Mouse (Mus musculus) liver, adult (tissue): ENCODE data around the gene Art1.

Experiments
- GATA4 ChIP-seq: IDR thresholded peaks from 2 replicates; pipeline ENCODE4 v1.6.1; 2014; ENCODE audit warnings: mild to moderate bottlenecking, low read length; ENCODE audit not compliant: insufficient replicate concordance

The Art1 gene

DNA sequence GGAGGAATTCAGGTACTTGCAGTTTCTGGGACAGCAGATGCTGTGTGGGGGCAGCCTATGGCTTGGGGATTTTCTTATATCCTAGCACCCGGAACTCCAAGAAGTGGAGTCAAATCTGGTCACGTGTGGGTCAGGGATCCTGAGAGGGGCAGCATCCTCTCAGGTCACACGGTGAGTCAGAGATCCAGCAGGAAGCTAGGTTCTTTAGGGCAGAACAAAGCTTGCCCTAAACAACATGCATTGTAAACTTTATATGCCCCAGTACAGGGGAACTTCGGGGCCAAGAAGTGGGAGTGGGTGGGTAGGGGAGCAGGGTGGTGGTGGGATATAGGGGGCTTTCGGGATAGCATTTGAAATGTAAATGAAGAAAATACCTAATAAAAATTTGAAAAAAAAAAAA, 675 bp upstream of the Art1 start:
- TF ChIP-seq GATA4 = no peak

DNA sequence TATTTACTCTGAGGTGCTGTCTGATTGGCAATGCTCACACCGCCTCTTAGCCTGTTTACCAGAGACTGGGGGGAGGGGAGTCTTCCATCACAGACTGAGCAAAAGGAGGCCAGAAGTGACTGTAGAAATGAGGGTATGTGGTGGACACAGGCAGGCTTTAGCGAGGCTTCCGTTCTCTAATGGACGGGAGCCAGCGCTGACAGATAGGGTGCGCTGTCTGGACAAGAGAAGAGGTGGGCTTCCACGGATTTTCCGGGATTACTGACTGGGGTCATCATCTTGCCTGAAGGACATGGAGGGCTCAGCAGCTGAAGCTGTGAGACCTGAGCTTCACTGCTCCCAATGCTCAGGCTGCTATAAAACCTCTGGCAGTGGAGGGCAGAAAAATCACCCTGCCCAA, 698 bp downstream of the Art1 start:
- no peak for TF ChIP-seq GATA4

DNA sequence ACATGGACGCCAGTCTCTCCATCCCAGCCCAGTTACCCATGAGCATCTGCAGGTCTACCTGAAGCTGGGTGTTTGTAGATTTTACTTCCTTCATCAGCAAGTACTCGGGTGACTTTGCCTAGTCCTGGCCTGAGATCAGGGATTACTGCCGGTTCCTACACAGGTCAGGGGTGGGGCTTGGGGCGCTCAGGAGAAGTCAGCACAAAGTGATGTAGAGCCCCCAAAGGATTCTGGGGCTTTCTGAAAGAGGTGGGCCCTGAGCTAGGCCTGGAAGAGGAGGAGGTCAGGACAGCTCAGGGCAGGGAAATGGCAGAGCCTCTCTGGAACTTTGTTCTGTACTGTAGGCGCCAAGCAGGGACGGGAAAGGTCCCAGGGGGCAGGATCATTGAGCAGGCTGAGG, 1.2 kb downstream of the Art1 start:
- TF ChIP-seq GATA4 = no peak

DNA sequence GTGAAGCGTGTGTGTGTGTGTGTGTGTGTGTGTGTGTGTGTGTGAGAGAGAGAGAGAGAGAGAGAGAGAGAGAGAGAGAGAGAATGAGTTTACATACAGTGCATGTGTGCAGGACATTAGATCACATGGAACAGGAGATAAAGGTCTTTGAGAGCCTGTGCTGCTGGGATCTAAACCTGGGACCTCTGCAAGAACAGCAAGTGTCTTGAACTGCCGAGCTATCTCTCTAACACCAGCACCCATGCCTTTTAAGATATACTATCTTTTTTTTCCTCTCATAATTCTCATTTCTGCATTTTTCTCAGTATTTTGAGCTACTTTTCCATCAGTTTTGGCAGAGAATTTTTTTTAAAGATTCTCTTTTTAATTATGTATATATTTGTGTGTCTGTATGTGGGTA, 2.0 kb downstream of the Art1 start:
- TF ChIP-seq GATA4 = no peak

DNA sequence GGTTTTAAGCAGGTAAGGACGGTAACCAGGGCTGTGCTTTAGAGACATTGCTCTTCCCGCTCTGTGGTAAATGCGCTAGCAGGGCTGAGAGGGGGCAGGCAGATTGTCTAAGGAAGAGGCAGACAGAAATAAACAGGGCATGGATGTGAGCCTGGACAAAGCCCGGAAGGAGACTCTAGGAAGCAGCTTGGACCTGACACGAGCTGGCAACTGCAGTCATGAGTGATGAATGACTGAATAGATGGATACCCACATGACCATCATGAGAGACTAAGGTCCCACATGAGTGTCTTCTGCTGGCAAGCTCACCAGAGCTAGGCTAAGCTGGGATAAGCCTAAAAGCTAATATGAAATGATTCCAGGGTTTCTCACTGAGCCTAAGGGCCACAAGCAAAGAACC, 2.6 kb downstream of the Art1 start:
- TF ChIP-seq GATA4 = no peak

DNA sequence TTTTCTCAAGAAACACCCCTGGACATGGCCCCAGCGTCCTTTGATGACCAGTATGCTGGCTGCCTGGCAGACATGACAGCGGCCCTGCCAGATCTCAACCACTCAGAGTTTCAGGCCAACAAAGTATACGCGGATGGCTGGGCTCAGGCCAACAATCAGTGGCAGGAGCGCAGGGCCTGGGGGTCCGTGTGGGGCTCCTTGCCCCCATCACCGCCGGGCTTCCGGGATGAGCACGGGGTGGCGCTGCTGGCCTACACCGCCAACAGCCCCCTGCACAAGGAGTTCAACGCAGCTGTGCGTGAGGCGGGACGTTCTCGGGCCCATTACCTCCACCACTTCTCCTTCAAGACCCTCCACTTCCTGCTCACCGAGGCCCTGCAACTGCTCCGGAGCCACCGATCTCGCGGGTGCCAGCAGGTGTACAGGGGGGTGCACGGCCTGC, 5.2 kb downstream of the Art1 start:
- TF ChIP-seq GATA4 = no peak

DNA sequence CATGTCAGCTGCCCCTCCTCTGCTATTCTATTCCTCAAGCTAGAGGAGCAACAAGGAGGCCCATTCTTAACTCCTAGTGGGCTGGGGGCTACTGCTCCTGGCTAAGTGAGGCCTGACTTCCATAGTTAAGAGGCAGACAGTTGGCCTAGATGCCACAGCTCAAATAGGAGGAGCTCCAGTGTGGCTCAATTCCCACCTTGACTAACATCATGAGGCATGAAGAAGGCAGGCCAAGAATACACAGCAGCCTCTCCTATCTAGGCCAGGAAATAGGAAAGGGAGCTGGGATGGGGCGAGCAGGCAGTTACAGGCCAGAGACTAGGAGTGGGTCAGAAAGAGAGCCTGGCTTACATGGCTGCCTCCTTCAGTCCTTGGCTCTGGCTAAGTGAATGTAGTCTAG, 6.7 kb downstream of the Art1 start:
- no peak for TF ChIP-seq GATA4

DNA sequence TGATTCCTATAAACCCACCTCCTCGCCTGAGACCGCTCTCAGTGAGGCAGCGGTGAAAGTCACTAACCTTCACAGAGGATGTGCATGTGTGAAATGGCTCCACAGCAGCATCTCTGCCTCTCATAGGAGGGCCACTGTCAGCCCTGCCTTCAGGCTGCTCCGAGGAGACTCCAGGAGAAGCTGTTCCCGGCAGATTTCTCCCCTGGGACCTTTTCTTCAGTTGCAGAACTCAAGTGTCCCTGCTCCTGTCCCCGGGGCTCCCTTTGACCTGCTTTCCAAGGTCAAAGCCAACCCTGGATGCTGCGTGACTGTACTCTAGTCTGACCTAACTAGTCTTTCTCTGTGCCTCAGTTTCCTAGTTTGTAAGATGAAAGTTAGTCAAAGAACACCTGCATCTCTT, 7.6 kb downstream of the Art1 start, which contains the start of gene Art5:
Gene Art5, minus strand, starts transcription at position 319 of the 400 bp plus-strand sequence.
- TF ChIP-seq GATA4 = no peak

DNA sequence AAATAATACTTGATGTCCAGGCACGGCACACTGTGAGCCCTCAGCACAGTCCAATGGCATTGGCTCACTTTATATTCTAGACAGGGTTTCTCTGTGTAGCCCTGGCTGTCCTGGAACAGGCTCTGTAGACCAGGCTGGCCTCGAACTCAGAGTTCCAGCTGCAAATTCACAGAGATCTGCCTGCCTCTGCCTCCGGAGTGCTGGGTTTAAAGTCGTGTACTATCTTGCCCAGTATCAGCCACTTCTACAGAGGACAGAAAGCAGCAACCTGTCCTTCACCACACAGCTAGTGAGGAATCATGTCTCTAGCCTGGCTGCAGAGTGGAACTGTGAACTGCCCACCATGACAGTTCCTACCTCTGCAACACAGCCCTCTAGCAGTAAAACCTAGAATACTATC, 8.2 kb downstream of the Art1 start:
- TF ChIP-seq GATA4 = no peak

DNA sequence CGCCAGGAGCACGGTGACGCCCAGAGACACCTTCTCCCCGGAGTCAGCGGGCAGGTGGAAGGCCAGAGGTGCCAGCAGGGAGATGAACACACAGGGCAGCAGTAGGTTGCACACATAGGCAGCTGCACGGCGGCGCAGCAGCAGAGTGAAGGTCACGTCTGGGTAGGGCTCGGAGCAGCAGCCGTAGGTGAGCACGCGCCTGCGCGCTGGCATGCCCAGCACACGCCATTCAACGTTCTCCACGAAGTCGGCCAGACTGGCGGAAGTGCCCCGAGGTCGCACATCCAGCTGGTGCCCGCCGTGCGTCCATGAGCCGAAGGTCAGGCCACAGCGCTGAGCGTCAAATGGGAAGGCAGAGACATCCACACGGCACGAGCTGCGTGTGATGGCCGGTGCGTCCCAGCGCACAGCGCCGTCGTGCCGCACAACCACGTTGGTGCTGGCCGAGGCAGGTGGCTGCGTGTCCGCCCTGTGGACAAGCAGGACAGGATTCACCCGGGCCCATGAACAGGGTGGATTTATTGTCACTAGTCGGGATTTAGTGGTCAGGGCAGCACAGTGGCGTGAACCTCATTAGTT, 11.7 kb downstream of the Art1 start:
- no peak for TF ChIP-seq GATA4

DNA sequence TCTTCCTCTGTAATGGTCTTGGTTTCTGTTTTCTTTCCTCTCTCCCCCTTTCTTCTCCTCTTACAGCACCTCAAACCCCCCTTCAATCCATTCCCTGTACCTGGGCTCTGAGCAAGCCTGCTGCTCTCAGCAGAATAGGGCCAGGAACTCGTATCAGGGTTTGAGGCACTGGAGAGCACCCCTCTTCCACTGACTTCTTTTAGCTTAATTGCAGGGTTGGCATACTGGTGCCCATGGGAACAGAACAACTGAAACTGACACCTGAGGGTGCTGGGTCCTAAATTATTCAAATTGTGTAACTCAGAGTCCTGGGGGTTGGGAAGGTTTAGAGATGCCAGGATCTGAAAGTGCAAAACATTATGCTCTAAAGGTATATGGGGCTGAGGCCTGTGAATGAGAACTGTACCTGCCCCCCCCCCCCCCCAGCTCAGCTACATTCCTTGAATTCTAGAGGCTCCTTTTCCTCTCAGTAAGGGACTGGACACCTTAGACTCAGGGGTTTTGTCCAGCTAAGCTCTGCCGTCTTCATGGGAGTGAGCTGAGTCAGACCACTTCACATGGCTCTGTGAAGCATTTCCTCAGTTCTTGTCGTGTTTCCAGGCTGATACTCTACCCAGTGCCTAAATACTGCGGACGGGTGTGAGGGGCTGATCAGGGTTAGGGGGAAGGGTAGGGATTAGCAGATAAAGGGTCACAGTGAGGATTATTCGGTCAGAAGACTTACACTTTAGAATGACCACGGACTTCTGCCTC, 15.2 kb downstream of the Art1 start, which contains the start of gene Chrna10:
Gene Chrna10, minus strand, starts transcription at position 250 of the 753 bp plus-strand sequence.
- no peak for TF ChIP-seq GATA4

DNA sequence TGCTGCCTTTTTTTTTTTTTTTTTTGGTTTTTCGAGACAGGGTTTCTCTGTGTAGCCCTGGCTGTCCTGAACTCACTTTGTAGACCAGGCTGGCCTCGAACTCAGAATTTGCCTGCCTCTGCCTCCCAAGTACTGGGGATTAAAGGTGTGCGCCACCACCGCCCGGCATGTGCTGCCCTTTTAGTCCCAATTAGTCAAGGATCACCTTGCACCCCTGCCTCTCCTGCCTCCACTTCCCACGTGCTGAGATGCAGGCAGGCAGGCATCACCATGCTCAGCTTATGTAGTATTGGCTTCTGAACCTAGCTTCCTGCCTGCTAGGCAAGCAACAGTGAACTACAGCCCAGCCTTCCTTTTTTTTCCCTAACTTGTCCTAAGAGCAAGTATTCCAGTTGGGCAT, 15.8 kb downstream of the Art1 start:
- no peak for TF ChIP-seq GATA4

DNA sequence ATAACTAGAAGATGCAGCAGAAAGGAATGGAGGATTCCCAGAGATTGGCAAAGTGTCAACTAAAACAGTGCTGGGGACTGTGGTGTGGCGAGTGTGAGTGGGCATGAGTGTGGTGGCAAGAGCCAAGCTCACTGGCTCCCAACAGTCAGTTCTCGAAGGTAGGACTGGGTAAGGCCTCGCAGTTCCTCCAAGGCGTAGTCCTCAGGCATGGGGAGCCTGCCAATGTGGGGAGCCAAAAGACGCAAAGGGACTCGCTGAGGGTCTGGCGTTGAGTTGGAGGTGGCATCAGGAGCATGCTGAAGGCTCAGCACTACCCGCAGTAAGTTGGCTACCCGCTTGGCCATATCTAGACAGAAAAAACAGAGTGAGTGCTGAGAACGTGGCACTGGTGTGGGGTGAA, 18.8 kb downstream of the Art1 start:
- no peak for TF ChIP-seq GATA4

DNA sequence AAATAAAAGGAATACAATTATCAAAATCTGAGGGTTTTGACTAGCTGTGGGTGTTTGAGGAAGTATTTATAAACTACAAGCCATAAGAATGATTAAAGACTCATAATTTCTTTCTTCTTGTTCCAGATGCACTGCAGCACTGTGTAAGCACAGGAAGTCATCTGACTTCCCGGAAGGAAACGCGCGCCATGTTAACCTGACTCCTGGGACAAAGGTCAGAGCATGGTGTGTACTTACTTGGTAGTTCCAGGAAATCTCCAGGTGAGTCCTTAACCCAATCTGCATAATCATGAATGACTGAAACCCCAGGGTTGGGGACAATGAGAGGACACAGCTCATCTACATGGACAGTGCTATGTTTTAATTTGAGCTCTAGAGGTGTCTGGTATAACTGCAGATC, 30.9 kb downstream of the Art1 start:
- no peak for TF ChIP-seq GATA4

DNA sequence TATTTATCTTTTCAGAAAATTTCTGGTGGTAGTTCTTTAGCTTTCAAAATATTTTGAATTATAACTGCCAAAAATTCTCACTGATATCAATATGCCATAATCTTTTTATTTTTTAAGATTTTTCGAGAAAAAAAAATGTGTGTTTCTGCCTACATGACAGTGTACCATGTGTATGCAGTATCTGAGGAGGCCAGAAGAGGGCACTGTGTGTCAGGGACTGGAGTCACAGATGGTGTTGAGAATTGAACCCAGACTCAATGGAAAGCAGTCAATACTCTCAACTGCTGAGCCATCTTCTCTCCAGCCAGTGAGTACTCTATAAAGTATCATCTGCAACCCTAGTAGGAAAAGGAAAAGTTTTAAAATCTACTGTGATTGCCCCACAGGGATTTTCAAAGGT, 35.9 kb downstream of the Art1 start:
- TF ChIP-seq GATA4 = no peak

DNA sequence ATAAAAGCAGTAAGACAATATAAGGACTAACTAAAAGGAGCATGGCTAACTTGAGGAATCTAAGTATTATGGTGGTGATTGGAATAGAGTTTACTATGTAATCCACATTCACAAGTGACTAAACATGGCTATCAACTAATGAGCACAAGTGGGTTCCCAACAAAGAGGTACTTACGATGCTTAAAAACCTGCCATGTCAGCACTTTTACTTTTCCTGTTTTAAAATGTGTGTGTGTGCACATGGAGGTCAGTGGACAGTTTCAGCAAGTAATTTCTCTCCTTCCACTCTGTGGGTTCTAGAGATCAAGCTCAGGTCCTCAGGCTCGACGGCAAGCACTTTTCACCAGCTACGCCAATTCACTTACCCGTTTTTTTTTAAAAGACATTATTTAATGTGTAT, 36.4 kb downstream of the Art1 start:
- TF ChIP-seq GATA4 = no peak

DNA sequence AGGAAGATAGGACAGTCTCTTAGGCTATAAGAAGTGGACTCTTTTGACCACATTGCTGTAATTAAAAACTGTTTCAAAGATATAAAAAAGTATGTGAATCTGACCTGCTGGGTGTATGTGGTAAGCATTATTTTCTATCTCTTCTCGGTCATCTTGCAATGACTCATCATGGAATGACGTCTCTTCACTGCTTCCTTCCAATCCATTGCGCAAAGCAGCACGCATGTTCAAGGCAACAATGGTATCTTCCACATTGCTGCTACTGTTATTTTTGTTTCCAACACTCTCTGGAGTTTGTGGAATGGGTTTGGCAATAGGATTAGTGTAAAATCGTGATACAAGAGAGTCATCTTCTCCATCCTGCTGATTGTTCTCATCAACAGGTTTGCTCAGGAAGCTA, 52.1 kb downstream of the Art1 start:
- no peak for TF ChIP-seq GATA4
